Mouse (Mus musculus): ENCODE data around the gene Ren1. TPM values are rescaled to one million over a fixed set of nuclear protein-coding genes. Genes with fewer than 3 reads are reported as not detected.
A peak's percentile ranks its signal among the peaks of the same experiment; 100 is the strongest.

Gene Ren1
- total RNA-seq, 2 experiments from 2014 or later, result not detected

DNA sequence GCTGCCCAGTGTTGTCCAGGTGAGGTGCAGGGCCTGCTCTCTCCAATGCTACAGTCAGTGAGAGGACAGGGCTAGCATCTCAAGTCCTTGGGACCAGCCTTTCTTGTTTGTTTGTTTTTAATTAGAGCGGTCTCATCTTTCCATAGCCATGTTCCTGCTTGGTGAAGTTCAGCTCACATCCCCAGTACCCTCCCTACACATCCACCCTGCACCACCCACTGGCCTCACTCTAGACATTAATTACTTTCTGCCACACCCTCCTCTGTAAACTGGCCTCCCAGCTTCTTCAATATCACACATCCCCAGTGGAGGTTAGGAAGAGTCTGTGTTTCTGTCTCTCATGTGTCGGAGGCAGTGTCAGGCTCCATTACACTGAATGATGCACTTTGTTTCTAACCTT, 6.0 kb upstream of the Ren1 start:
- no peak for DNase-seq

DNA sequence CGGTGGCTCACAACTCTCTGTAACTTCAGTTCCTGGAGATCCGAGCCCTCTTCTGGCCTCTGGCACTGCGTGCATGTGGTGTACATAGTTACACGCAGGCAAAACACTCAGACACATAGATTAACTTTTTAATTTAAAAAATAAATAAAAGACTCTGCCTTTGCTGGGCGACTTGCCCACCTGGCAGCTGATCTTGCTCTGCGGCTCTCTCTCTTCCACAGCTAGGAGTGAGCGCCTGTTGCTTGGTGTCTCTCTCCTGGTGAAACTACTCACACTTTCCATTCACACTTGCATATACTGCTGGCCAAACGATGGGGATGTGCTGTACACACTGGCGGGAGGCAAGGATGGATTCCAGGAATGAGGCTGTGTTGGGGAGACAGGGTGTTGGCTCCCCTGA, 3.8 kb upstream of the Ren1 start:
- no peak for DNase-seq

DNA sequence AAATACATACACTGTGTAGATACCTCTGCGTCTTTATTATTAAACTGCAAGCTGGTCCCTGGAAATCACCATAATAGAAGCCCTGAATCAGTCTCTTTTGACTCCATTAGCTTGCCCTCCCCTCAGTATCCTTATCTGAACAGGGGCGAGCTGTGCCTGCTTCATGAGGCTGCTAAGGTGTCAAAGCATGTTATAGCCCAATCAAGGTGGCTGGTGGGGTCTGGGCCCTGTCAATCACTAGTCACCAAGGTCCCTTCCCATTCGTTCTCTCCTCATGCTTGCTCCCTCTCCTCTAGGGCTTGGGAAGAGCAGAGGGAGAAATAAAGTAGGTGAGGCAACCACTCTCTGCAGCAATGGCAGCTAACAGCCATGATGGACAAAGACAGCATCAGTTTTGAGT, 3.1 kb upstream of the Ren1 start:
- no peak for DNase-seq

DNA sequence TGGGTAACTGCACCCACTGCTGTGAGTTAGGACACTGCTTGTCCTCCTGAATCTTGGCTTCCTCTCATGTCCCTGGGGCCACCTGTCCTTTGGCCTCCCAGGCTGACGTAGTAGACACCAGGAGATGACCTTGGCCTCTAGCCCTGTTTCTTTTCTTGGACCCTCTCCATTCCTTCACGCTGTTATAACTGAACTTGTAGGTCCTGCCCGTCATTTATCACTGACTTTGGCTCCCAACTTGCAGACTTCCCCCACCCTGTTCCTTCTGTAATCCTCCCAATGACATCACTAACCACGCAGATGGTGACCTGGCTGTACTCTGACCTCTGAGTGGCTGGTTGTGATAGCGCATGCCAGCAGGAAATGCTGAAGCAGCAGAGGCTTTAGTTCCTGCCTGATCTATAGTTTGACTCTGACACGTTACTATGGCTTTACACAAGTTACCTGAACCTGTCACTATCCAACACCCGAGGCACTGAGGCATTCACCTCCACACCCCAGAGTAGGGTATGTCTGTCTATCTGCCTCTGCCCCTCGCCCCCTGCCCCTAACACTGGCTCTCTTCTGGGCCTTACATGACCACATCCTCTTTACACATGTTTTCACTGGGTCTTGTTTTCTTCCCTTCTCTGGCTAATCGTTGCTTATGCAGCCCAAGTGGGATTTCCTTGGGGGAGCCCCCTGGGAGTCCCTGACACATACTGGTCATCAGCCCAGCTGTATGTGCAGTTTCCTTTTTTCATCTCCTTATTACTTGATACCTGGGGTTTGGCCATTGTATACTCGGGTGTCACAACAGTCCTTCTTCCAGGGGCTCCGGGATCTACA, 2.4 kb upstream of the Ren1 start:
- peak in 1 of 2 experiments; percentile 35 for DNase-seq

DNA sequence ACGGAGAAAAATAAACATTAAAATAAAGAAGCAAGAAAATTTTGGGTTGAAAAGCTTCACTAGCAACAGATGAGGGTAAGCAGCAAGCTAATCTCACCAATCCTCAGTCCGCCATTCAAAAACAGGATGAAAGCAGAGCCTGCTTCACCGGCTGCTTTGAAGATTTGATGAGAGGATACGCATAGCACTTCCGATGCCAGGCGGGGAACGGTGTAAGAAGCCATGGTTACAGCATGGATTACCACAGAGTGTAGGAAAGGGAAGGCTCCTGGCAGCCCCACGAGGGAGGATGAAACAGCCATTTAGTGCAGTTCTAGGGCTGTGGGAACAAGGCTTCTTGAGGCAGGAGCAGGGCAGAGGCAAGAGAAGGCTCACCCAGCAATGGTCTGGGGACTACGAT, 1.5 kb downstream of the Ren1 start:
- no peak for DNase-seq

DNA sequence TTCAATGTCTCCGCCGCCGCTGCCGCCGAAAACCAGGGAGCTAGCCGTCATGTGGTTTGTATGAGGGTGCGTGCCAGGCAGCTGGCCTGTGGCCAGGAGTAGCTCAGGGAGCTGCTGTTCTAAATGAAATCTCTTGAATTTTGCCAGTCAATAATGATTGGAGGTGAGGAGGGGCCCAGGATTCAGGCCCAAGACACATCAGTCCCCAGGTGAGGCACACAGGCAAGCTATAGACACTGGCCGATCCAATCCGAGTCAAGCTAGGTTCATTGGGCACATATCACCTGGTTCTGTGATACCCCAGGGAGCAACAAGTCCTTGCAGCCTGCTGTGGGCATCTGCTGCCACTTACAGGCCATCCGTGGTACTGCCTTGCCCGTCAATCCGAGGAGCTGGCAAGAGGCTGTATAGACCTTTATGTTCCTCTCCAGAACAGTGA, 3.1 kb downstream of the Ren1 start:
- DNase-seq, result peak; percentile 54 to 82

DNA sequence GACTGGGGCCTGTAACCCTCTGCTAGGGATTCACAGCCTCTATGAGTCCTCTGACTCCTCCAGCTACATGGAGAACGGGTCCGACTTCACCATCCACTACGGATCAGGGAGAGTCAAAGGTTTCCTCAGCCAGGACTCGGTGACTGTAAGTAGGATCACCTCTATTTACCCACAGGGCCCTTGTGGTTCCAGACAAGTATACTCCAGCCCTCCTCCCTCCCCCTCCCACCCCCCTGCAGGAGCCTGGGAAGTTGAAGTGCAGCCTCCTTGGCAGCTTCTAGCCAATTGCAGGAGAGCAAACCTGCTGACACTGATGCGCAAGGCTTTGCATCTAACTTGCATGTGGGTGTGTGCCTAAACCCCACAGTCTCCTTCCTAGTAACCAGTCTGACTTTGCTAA, 5.2 kb downstream of the Ren1 start:
- DNase-seq, result no peak

DNA sequence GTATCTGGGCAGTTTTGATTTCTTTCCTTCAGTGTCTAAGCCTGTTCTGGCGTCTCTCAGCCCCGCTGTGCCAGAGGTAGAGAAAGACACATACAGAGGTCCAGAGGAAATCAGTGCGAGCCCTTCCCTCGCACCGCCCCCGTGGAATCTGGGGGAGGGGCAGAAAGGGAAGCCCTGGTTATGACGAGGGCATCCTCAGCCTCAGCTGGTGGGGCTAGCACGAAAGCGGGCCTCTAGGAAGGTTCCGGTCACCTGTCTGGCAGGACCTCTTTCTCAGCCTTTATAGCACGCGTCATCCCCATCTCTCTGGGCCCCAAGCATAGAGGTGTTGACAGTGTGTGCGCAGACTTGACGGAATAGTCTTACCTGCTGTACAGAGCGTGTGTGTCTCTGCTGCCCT, 5.6 kb downstream of the Ren1 start:
- no peak for DNase-seq

DNA sequence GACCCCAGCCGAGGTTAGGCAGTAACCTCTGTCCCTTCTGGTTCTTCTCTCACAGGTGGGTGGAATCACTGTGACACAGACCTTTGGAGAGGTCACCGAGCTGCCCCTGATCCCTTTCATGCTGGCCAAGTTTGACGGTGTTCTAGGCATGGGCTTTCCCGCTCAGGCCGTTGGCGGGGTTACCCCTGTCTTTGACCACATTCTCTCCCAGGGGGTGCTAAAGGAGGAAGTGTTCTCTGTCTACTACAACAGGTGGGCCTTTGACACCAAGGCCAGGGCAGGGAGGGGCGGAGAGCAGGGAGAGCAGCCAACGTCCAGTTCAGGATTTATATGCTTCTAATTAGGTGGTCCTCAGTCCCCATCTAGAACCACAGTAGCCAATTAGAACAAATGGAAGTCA, 6.0 kb downstream of the Ren1 start:
- no peak for DNase-seq

DNA sequence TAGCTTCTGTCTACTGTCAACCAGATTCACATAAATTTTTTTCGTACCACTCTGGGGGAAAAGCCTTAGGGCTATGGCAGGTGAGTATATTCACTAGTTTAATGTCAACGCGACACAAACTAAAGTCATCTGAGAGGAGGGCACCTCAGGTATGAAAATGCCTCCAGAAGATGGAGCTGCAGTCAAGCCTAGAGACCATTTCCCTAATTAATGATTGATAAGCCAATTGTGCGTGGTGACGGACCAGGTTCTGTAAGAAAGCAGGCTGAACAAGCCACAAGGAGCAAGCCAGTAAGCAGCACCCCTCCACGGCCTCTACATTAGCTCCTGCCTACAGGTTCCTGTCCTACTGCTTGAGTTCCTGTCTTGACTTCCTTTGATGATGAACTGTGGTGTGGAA, 10.7 kb downstream of the Ren1 start:
- DNase-seq, result no peak

DNA sequence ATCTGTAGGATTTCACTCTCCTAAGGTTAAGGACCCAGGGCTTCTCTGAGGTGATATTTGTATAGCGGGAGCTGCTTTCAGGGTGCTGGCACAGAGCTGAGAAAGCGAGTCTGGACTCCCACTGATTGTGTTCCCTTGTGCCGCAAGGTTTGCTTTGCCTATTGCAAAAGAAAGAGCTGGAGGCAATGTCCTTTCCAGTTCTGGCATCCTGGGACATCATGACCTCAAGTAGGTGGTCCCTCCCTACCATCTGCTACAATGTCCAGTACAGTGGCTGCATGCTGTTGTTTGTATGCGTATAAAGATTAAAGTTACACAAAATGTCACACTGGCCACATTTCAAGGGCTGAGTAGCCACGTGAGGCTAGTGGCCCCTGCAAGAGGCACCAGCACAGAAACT, 11.8 kb downstream of the Ren1 start:
- no peak for DNase-seq

DNA sequence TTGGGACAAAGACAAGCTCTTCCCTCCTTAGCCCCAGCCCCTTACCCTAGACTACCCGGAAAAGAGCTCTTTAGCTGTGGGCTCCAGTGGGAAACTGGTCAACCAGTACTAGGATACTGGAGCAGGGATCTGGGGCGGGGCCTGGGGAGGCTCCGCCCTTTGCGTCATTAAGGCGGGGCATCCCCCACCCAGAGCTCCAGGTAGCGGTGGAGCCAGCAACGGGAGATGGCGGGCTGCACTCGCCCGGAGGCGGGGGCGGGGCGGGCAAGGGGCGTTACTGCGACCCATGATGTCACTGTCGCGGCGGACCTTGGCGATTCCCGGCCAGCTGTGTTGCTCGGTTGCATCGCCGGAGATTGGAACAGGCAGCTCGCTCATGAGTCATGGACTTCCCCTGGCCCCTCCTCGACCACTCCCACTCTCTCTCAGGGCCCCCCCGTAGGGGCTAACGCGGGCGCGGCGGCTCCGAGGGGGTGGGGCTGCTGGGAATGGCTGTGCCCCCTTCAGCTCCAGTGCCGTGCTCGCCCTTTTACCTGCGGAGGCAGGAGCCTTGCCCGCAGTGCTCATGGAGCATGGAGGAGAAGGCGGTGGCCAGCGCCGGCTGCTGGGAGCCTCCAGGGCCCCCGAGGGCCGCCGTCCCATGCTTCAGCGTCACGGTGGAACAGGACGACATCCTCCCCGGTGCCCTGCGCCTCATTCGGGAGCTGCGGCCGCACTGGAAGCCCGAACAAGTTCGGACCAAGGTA, 13.1 kb downstream of the Ren1 start, which contains the start of gene Etnk2:
Gene Etnk2 (plus strand): TSS at position 297 of the 746 bp plus-strand sequence.
- DNase-seq, result peak; percentile 80 to 84

DNA sequence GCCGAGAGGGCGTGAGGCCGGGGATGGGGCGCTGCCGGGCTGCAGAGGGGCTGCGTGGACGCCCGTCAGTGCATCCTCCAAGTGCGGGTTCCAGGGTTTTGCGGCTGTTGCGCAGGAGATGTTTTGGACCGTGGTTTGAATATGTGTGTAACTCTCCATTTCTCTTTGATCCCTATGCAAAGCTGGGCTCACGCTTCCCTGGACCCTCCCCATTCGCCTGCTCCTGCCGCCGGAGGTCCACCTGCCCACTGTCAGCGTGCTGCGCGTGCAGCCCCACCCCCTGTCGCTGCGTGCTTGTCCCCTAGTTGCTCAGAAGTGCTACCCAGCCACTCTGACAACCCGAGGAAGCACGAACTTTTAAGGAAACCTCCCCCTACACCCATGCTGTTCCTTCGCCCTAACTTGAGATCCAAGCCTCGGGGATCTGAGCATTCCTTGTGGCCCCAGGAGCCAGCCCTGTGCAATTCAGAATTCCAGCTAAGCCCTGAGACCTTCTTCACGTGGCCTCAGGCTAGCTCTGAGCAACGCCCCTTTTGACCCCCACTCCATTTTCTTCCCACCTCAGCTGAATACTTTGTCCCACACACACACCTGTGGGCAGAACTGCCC, 13.8 kb downstream of the Ren1 start:
- no peak for DNase-seq

DNA sequence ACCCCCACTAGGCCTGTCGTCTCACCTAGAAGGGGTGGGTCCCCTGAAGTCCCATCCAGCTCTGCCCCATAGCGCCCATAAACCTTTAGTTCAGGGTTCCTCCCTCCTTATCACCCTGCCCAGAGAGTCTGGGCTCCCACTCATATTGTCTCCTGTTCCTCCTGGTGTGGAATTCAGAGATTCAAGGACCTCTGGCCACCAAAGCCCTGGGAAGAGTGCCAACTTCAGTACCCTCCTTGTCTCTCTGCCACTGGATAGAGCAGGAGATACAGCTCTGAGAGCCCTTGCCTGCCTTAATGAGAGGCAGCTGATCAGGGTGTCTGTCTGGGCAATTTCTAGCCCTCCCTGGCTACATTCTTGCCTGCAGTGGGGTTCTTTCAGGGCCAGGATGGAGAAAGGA, 14.6 kb downstream of the Ren1 start:
- DNase-seq, result no peak

DNA sequence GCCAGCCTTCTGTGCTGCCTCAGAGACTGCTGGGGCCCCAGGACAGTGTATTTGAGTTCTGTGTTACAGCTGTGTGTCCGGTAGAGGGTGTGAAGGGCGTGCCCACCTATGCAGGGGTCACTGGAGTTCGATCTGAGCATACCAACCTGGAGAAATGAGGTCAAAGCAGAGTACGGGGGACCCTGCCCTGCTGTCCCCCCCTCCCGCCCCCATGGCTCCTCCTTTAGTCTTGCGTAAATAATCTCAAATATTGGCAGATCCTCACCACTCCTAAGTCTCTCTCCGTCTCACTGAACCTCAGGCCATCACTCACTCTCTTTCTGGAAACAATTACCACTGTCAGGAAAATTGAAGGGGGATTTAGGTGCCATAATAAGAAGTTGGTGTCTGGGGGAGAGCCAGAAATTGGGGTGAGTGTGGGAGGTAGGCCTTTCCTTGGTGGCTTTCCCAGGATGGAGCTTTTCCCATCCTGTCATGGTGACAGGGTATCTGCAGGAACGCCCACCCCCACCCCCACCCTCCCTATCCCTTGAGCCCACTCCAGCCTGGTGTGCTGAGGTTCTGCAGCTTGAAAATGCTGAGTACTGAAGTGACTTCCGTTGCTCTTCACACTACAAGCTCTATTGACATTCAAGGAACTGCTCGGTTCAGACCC, 16.8 kb downstream of the Ren1 start:
- DNase-seq, result no peak

DNA sequence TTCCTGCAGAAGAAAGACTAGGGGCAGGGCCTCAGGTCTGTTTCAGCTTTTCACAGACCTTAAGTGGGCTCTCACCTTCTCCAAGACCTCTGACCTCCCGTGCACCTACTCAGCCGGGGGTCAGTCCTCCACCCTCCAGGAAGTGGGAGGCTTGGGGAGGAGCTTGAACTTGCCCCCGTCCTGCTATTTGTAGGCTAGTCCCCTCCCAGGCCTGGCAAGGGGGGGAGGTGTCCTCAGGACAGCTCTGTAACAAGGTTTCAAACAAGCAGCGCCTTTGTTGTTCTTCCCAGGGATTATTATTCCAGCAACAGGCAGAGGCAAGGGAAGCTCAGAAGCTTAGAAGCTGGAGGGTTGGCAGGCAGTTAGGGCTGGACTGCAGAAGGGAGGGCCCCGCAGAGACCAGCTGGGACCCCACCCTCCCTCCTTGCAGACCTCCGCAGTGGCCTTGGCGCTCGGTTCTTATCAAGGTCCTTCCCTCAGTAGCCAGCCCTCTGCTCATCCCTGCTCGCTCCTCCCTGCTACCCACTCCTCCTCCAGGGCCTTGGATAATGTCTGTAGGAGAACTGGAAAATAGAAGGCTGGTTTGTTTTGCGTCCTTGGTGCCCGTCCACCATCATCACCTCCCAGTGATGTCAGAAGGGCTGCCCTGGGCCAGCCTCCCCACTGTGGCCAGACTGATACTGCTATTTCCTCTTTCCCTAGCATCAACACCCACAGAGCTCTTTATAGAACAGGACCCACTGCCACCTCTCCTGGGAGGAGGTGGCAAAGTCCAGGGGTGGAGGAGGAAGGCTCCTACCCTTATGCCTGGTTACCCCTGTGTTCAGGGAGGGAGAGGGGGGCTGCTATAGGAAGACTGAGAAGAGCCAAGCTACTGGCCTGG, 17.5 kb downstream of the Ren1 start:
- peak in 1 of 2 experiments; percentile 53 for DNase-seq

DNA sequence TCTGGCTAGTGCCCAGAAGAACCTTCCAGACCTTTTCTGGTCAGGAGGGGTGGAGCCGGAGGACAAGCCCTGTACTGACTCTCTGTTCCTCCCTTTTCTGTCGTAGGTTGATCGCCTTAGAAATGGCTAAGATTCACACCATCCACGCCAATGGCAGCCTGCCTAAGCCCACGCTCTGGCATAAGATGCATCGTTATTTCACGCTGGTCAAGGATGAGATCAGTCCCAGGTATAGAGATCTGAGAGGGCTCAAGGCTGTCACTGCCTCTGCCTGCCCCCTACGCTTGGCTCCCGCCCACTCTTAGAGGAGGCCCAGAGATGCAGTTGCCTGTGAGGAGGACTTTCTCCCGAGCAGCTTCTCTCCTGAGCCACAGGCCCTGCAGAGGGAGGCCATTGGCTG, 18.3 kb downstream of the Ren1 start:
- DNase-seq, result no peak

DNA sequence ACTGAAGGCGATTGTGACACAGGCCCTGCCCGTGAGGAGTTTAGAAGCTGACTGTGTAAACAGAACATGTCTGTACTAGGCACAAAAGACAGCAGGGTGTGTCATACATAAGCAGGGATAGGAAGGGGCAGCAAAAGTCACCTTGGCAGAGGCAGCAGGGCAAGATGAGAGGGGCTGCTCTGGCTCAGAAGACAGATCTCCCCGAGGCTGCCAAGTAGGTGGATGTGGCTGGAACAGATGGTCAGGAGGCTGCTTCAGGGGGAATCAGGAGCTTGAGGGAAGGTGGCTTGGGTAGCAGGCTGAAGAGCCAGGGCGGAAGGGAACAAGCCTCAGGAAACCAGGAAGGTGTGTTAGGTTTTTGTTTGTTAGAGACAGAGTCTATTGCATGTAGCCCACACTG, 20.0 kb downstream of the Ren1 start:
- no peak for DNase-seq

DNA sequence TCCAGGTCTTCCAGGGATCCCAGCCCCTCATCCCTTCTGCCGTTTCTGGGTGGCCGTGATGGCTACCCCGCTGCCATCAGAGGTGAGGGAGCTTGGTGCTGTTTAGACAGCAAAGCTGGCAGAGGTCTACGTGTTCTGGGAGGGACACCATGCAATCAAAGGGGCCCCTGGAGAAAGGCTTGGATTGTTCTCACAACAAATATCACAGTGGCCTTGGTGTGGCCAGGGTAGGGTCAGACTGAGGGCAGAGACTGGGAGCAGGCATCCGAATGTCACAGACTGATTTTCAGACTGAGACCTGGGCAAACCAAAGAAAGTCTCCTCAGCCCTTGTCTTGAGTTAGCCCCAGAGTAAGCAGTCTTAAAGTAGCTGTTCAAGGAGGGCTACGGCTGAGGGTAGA, 21.1 kb downstream of the Ren1 start:
- DNase-seq, result no peak

DNA sequence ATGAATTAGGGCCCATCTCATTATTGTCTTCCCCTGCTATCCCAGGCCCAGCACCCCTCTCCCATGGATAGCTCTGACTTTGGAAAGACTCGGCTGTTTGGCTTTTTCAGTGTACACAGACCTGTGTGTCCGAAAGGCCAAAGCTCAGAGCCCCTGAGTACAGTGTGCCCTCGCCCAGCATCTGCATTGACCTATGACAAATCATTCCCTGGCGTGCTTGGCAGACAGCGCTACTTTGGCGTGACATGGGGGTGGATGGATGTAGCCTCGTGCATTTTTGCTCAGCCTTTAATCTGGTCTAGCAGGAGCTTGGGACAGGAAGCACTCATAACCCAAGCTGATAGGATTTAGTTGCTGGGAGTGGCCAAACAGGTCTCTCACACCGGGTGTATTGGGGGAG, 21.8 kb downstream of the Ren1 start:
- no peak for DNase-seq

DNA sequence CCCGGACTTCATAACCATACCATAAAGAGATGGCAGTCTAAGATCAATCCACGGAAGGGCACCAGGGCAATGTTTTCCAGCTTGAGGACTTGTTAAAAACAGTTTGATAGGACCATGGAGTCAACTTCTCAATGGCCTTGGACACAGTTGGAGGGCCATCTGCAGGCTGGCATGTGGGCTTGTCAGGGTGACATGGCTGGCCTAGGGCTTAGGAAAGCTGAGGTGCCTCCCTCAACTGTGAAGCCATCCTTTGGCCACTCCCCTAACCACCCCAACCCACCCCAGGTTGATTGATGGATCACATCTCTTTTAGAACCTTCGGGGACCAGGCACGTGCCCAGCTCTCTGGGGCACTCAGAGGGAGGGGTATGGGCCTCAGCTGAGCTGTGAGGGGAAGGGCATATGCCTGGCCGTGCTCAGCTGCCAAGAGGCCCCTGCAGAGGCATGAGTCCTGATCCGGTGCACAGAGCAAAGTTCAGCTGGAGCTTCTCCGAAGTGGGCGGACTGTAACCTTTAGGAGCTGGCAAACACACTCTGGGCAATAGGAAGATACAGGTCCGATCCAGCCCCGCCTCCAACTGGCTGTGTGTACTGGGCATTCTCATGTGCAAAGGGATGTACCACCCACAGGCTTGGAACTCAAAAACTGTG, 25.5 kb downstream of the Ren1 start:
- no peak for DNase-seq

All from heart, adult 18-20 months (tissue).